In genomic region chr2:58357068-58357413, GRCm38 (mm10) we compare ENCODE assay signal across 9 mouse cellular contexts. TPM values are rescaled to one million over a fixed set of nuclear protein-coding genes. Genes with fewer than 3 reads are reported as not detected.
DNase-seq lines count a peak whose midpoint lies in the region; ATAC-seq and TF ChIP-seq lines count a peak whose summit lies in the region.
"Had no signal": no experiment of that assay in that cellular context is flagged by ENCODE, and none has a peak within 500 bp of the region (broad histone marks: within the 10 kb centered on the region; RNA-seq: fewer than 3 reads in every experiment).

No protein-coding gene starts in this region.

- peak overlapping the region; percentile 80 for H3K9ac ChIP-seq in heart, embryonic 13.5 days
- H3K9ac ChIP-seq in hindbrain, embryonic 12.5 days: peak overlapping the region; percentile 63

- no peak for TF ChIP-seq CTCF in E14TG2a.4 (conservative IDR thresholded peaks at IDR 0.05; ENCODE audit: low read length)

- no peak for DNase-seq in heart, adult 11 months
- peak; percentile 26 to 36 for DNase-seq in cerebellum, postnatal 14 days
- DNase-seq in thymus, postnatal 25 days: peak; percentile 14
- DNase-seq in ovary, postnatal 36 days (ENCODE audit: low spot score): no peak

- no peak for ATAC-seq in heart, embryonic 13.5 days (ENCODE audit: extremely low read depth, insufficient number of reproducible peaks, low FRiP score, low TSS enrichment)
- ATAC-seq in hindbrain, embryonic 12.5 days (ENCODE audit: low FRiP score): peak; percentile 75
- ATAC-seq: Patski had no signal

- peak overlapping the region; percentile 77 for H3K4me3 ChIP-seq in heart, embryonic 13.5 days
- peak overlapping the region; percentile 84 for H3K4me3 ChIP-seq in E14TG2a.4 (replicated peaks; ENCODE audit: low read length)
- H3K4me3 ChIP-seq in hindbrain, embryonic 12.5 days: peak overlapping the region; percentile 59
- peak overlapping the region; percentile 89 for H3K4me3 ChIP-seq in megakaryocyte, embryonic 14.5 days (replicated peaks)

- no peaks in the 10 kb centered on the region for H3K36me3 ChIP-seq in heart, embryonic 13.5 days
- H3K36me3 ChIP-seq in E14TG2a.4 (ENCODE audit: insufficient read depth, low read length): no peaks in the 10 kb centered on the region
- H3K36me3 ChIP-seq in hindbrain, embryonic 12.5 days: no peaks in the 10 kb centered on the region
- H3K36me3 ChIP-seq in megakaryocyte, embryonic 14.5 days (replicated peaks; ENCODE audit: low read length): no peaks in the 10 kb centered on the region

- peak overlapping the region; percentile 100 for H3K4me2 ChIP-seq in heart, embryonic 13.5 days
- H3K4me2 ChIP-seq in hindbrain, embryonic 12.5 days (replicated peaks): peak overlapping the region; percentile 100

- peaks cover 15% of the 10 kb centered on the region; the same call in 1 of the 2 replicates for H3K27me3 ChIP-seq in heart, embryonic 13.5 days (replicated peaks)
- peaks cover 44% of the 10 kb centered on the region for H3K27me3 ChIP-seq in E14TG2a.4 (ENCODE audit: insufficient read depth, low read length)
- peaks cover 30% of the 10 kb centered on the region for H3K27me3 ChIP-seq in hindbrain, embryonic 12.5 days
- H3K27me3 ChIP-seq in megakaryocyte, embryonic 14.5 days (replicated peaks): peaks cover 28% of the 10 kb centered on the region

- no peak overlapping the region for H3K27ac ChIP-seq in heart, embryonic 13.5 days (replicated peaks)
- H3K27ac ChIP-seq in hindbrain, embryonic 12.5 days: no peak overlapping the region

- WGBS in heart, embryonic 13.5 days: under 1% methylated on average over 7 of the region's 7 CpGs
- under 1% methylated on average over 7 of the region's 7 CpGs for WGBS in hindbrain, embryonic 12.5 days

- H3K4me1 ChIP-seq in heart, embryonic 13.5 days: peaks cover 21% of the 10 kb centered on the region
- H3K4me1 ChIP-seq in E14TG2a.4 (replicated peaks; ENCODE audit: low read depth, low read length): peaks cover 8% of the 10 kb centered on the region
- peaks cover 13% of the 10 kb centered on the region for H3K4me1 ChIP-seq in hindbrain, embryonic 12.5 days
- peaks cover 14% of the 10 kb centered on the region for H3K4me1 ChIP-seq in megakaryocyte, embryonic 14.5 days

- H3K9me3 ChIP-seq in heart, embryonic 13.5 days: no peaks in the 10 kb centered on the region
- H3K9me3 ChIP-seq in E14TG2a.4 (ENCODE audit: low read length): no peaks in the 10 kb centered on the region
- H3K9me3 ChIP-seq in hindbrain, embryonic 12.5 days (replicated peaks): no peaks in the 10 kb centered on the region
- no peaks in the 10 kb centered on the region for H3K9me3 ChIP-seq in megakaryocyte, embryonic 14.5 days

RNA-seq across cellular contexts. Expression of gene Acvr1c, which starts 0.7 kb away (rescaled TPM):
- polyA plus RNA-seq in heart, embryonic 13.5 days (2015; fragmentation: Nextera tagmentation; extraction: Ambion mirVana): 2.1 and 2.4 TPM in 2 replicates
- 0.72 and 0.76 TPM in 2 replicates for polyA plus RNA-seq in hindbrain, embryonic 12.5 days (2016; fragmentation: Nextera tagmentation; extraction: Ambion mirVana)
- polyA plus RNA-seq in megakaryocyte, embryonic 14.5 days (2012; ENCODE audit: insufficient read depth, low replicate concordance): not detected in 2 replicates
- polyA plus RNA-seq: Patski had no signal

Comparison
In these comparisons a context has a peak if more than half of its experiments do, and no peak if none do; other contexts are left out.
1. DNase-seq: peak in cerebellum, postnatal 14 days (2 of 2) and thymus, postnatal 25 days (single experiment); none in heart, adult 11 months (single experiment) and ovary, postnatal 36 days (single experiment).
2. Peak in every context shown above with its lines, with median percentiles within 50 percentile points of each other: H3K4me3 ChIP-seq.